Mouse (Mus musculus): ENCODE measurements around the gene Wdr18. TPM values are rescaled to one million over a fixed set of nuclear protein-coding genes. Genes with fewer than 3 reads are reported as not detected.

Wdr18 gene
- total RNA-seq, 2 experiments from 2014 or later, result 42.6 to 45.3 TPM

DNA sequence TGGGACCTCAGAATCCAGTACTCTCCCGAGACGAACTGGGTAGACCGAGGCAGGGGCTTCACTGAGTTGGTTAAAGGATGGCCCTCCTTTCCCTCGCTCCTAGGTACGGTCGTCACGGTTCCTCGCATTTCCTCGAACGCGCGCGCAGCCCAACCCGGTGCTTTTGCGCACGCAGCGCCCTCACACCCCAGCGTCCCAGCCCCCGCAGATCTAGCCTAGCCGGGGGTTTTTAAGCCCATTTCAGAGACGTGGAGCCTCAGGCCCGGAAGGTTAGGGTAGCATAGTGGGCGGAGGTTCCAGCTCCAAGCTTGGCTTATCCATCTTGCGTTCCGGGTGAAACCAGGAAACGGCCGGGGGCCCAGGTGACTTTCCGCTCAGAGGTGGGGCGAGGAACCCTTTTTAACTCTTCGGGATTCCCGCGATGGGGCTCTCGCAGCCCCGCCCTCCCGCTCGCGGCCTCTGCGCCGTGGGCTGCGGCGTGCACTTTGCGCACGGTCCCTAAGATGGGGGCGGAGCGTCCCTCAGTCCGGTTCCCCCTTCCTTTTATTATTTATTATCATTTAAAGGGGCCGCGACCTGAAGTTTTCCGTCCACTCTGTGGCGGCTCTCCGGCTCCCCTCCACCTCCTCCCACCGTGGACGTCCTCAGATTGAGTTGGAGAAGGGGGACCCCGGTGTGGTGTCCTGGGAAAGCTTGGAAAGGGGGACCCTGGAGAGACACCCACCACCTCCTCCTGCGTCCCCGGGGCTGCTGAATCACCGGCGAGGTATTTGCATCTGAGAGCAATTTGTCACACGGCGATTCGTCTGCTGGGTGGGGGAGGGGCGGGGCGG lies 33.2 kb upstream of the Wdr18 start, which contains the start of gene Arid3a:
Gene Arid3a, plus strand, starts transcription at position 553 of the 833 bp plus-strand sequence.
- peak; percentile 66 to 75 for DNase-seq (ENCODE audit: low spot score in 2 of 2)

DNA sequence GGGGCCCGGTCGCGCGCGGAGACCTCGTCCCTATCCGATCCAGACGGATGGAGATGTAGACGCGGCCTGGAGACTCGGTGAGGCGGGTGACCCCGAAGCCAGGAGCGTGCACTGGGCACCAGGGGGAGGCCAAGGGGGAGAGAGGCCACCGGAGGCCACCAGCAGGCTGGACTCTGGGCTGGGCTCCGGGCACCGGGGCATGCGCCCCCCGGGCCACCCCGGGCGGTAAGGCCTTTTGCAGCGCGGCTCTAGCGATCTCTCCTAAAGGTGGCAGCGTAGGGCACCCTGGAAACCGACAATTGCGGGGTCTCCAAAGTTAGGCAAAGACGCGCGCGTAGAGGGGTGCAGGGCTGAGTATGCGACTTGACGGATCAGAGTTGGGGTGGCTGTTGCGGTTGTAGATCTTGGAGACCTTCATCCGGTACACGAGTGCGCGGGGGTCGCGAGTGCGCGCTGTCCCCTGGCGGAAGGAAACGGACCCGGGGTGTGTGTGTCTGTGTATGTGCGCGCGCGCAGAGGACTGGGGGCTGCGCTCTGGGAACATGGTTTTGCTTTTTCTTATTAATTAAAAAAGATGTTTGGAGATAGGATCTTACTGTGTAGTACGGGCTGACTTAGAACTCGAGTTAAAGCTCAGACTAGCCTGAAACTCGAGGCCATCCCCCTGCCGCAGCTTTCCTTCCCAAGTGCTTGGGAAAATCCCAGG lies 32.5 kb upstream of the Wdr18 start:
- DNase-seq (ENCODE audit: low spot score in 2 of 2), result peak in 1 of 2 experiments; percentile 42

DNA sequence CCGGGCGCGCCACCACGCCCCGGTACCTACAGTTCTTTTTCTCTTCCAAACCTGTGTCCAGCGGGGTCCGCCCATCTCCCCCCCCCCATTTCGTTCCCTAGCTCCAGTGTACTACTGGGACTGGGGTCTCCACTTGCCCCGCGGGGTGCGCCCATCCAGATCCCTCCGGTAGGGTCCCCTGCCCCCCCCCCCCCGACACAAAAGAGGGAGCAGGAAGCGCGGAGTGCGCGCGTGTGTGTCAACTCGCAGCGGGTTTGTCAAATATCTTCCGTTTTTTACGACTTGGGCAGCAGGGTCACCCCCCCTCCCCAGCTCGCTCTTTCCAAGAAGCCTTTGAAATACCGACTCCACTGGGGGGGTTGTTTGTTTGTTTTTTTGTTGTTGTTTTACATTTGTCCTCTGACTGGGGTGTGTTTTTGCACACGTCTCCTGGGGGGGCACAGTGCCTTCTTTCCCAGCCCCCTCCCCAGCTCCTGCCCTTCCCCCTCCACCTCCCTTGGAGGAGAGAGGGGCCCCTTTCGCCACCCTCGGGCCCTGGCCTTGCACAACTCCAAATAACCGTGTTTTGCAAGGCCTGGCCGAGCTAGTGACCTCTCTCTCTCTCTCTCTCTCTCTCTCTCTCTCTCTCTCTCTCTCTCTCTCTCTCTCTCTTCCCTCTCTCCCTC lies 31.8 kb upstream of the Wdr18 start:
- DNase-seq (ENCODE audit: low spot score in 2 of 2), result peak in 1 of 2 experiments; percentile 43

DNA sequence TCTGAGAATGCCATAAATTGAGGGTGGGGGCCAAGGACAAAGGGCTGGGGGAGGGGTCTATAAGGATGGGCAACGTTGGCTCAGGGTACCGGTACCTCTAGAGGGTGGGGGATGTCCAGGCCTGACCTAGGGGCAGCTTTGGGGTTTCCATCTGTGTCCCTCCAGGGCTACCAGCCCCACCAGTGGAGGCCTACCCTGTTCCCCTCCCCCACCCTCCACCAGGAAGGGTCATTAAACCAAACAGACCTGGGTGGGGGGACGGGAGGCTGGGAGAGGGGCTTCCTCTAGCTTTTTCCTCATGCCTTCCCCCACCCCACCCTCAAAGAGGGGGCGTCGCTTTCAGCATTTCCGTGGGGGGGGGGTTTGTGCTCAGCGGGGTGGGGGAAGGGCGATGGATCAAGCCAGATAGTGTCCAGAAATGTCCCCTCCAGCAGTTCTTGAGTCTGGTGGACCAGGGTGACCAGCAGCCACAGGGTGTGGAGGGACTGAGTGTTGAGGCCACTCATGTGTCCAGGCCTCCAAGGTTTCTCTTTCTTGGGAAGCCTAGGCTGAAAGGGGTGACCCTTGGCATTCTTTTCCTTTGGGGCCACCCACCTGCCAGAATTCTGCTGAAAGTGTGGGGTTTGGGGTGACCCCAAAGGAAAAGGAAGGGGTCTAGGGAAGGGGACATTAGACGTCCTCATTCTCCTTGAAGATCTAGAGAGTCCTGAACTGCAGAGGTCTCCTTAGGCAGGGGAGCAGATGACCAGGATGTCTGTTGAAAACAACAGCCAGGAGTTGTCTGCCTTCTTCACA lies 30.8 kb upstream of the Wdr18 start:
- no peak for DNase-seq (ENCODE audit: low spot score in 2 of 2)

DNA sequence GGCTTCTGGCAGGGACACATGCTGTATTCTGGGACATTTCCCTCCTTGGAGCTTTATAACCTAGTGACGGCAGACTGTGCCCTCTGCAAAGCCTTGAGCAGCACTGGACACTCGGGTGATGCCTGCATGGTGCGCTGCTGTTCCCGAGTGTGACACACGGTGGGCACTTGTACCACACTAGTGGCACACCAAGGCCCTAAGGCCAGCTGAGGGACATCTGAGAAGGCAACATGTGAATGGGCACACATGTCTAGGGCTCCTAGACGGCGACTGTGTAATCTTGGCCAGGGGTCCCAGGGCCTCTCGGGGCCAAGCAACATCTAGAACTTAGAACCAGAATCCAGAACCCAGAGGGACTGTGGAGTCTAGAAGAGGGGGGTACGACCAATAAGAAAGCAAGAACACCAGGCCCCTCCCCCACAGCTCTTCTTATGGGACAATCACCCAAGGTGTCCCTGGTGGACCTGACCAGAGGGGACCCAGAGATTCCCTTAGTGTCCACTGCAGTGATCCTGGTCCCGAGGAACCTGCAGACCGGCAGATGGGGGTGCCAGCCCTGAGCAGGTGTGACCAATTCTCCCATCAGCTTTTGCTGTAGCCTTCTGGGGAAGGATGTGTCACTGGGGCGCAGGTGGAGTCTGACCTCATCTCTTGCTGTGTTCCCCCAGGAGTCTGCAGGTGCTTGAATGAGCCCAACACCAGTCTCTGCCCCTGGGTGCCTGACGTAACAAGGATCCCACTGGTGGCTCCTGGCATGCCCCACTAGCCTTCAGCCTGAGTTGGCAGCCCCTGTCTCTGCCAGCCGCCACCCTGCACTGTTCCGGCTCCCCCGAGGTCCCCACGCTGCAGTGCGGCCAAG lies 29.8 kb upstream of the Wdr18 start:
- no peak for DNase-seq (ENCODE audit: low spot score in 2 of 2)

DNA sequence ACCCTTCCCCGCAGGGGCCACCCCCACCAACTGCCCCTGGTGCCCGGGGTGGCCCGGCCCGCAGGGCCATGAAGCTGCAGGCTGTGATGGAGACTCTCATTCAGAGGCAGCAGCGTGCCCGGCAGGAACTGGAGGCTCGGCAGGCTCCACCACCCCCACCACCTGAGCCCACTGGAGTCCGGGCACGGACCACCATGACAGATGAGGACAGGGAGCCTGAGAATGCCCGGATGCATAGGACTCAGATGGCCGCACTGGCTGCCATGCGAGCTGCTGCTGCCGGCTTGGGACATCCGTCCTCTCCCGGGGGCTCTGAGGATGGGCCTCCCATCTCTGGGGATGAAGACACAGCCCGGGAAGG lies 29.1 kb upstream of the Wdr18 start:
- DNase-seq (ENCODE audit: low spot score in 2 of 2), result no peak

DNA sequence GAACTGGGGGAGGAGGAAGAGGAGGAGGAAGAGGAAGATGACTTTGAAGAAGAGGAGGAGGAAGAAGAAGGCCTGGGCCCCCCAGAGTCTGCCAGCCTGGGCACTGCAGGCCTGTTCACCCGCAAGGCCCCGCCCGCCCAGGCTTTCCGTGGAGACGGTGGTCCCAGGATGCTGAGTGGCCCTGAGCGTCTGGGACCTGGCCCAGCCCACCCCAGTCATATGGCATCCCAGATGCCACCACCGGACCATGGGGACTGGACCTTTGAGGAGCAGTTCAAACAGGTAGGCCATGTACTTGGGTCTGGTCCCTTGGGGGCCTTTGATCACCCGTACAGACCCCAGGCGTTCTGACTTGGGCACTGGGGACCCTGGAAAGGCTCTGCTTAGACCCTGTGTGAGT lies 28.2 kb upstream of the Wdr18 start:
- DNase-seq (ENCODE audit: low spot score in 2 of 2), result no peak

DNA sequence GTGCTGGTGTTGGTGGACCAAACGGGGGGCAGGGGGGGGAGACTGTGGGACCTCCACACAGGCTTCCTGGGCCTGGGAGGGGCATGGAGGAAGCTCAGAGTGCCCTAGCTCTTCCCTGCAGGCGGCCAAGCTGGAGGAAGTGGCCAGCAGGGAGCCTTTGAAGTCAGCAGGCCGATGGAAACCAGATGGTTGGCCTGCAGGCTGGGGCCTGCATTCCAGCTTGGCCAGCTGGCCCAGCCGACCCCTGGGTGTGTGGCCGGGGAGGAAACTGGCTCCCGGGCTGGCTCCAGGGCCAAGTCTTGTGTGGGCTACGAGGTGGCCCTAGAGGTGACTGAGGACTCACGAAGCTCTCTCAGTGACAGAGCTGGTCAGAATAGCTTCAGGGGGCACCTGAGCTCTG lies 27.2 kb upstream of the Wdr18 start:
- DNase-seq (ENCODE audit: low spot score in 2 of 2), result no peak

DNA sequence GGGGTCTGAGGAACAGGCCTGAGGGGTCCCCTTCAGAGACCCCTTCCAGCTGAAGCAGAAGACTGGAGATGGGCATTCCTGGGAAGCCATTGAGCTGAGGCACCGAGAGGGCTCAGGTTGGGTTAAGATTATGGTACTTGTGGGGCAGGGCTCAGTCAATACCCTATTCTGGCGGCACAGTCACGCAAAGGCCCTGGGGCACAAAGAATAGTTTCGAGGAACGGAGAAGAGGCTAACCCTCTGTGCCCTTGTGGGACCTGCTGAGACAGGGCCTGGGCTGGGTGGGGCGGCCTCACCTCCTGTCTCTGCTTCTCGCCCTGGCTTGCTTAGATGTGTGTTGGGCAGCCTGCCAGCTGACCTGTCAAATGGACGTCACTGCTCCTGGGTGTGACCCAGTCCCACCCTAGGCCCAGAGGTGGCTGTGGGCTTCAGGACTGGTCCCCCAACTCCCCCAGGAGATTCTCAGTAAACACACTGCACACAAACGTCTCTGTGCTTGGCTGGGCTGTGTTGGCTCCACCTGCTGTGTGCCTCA lies 26.7 kb upstream of the Wdr18 start:
- DNase-seq (ENCODE audit: low spot score in 2 of 2), result no peak

DNA sequence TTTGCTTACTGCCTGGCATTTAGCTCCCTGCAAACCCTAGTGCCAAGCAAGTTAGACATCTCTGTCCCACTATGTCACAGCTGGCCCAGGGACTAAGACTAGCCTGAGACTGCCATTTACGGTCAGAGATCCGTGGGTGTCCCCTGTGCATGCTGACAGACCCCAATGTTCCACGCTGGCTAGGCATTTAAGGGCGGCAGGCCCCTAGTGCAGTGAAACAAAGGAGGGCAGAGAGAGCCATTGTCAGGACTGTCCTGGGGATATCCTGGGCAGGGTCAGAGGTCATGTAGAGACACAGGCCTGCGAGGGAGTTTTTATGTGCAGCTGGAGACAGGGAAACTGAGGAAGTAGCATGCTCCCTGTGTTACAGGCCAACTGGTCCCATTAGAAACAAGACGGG lies 26.1 kb upstream of the Wdr18 start:
- DNase-seq (ENCODE audit: low spot score in 2 of 2), result no peak

DNA sequence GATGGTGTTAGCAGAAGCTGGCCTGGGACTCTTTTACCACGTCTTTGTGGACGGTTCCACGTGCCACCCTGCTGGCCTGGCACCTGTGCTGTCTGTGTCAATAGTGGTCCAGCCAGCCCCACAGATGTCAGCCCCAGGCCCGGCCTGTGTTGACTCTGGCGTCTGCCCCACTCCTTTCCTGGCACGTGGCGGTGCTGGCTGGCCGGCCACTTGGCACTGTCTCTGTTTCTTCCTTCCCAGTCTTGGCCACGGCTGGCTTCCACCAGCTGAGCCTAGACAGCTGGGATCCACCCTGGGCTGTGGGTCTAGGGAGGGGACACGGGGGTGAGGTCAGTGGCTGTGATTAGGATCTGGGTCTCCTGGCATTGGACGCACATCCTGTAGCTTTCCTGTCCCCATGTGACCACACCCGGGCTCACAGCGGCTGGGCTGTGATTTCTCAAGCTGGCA lies 25.7 kb upstream of the Wdr18 start:
- peak in 1 of 2 experiments; percentile 47 for DNase-seq (ENCODE audit: low spot score in 2 of 2)

DNA sequence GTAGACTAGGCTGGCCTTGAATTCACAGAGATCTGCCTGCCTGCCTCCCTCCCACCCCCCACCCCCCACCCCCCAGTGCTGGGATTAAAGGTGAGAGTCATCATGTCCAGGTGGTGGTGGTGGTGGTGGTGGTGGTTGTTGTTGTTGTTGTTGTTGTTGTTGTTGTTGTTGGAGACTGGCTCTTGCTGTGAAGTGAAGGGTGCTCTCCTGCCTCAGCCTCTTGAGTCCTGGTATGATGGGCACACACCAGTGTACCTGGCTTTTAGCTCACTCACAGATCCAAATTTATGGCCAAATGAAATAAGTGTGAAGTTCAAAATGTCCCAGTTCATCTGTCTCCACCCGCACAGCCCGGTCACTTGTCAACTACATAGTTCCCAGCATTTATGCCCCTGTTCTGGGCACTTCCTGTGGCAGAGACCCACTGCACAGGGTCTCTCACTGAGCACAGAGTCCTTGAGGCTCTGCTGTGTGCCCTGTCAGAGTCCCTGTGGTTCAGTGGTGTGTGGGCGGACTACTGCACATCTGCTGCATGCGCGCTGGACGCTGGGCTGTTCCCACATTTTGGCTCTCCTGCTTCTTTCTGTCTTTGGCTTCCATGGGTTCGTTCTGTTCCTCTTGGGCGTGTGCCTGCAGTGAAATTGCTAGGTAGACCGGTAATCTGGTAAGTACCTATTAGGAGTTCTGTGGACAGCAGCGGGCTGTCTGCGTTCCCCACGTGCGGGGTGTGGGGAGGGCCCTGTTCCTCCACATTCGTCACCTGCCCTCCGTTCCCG lies 25.0 kb upstream of the Wdr18 start:
- no peak for DNase-seq (ENCODE audit: low spot score in 2 of 2)

DNA sequence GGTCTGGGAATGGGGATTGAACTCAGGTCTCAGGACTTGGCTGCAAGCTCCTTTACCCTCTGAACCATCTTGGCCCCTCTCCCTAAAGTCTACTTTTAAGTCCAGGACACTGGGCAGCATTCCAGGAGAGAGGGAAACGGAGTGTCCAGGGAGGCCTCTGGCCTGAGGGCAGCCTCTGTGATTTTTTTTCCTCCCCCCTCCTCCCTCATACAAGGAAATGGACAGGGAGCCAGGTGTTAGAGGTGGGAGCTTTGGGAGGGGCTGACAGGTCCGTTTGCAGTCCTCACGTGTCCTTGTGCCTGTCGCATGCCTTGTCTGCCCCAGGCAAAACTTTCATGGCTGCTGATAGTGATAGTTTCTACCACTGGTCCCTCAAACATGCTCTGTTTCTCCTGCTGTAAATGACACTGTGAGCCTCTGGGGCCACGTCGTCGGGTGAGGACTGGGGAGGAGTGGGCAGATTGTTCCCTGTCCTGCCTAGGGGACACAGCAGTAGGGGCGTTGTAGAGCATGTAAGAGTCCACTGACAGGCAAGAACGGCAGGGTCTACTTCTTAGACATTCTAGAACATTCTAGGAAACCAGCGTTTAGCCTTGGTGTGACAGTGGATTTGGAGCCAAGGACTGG lies 23.6 kb upstream of the Wdr18 start:
- no peak for DNase-seq (ENCODE audit: low spot score in 2 of 2)

DNA sequence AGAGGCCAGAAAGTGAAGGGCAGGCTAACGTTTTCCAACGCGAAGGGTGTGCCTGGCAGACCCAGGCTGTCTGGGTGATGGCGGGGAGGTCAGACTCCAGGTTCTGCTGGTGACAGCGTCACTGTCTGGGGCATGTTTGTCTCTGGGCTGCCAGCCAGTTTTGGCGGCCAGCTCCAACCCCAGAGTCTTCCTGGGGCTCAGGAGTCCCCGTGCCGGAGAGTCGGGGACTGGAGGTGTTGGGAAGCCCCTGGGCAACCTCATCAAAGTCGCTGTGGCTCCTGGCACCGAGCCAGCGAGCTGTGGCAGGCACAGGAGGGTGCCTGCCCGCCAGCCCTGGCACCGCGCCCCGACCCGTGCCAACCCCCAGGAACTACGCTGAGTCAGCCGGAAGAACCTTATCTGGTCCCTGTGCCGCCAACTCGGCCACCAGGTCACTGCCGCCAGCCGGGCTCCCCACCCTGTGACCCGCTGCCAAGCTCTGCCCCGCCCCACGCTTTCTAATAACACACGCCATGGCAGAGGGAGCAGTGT lies 23.0 kb upstream of the Wdr18 start:
- peak; percentile 60 to 81 for DNase-seq (ENCODE audit: low spot score in 2 of 2)

DNA sequence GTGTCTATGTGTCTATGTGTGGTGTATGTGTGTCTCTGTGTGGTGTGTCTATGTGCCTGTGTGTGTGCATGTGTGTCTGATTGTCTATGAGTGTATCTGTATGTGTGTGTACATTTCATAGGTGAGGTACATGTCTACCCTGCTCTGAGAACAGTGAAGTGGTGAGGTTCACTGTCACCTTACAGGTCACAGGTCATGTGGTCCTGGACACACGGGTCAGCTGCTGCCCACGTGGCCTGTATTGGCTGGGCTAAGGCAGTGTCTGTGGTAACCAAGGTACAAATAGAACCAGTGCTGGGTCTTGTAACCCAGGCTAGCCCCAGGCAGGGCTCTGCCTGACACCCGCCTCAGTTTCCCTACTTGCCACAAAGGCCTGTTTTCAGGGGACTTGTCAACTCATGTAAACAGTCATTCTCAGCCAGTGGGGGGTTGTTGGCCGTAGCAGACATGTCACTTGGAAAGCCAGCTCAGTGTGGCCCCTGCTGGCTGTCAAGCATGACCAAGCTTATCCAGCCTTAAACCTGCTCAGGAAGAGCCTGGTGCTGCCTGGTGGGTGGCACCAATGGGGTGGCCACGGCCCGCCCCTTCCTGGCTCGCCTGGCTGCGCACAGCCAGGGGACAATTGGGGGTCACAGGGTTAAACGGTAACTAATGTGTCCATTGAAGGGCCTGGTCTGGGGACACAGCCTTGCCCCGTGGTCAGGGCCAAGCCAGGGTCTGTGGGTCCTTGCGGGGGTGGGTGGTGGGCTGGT lies 22.0 kb upstream of the Wdr18 start:
- no peak for DNase-seq (ENCODE audit: low spot score in 2 of 2)

DNA sequence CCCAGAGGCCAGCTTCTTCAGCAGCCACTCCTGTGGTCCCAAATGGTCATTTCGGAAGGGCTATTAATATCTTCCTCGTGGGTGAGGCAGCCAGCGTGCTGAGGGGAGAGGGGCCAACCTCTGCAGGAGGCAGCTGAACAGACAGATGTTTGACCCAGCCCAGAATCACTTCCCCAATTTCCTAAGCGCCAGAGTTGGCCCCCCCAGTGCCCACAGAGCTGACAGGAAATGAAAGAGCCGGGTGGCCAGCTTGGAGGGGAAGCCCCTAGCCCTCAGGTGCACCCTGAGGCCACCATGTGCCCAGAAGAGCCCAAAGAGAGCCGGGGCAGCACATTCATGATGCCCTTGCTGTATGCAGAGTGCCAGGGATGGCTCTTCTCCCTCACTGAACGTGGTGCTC lies 19.2 kb upstream of the Wdr18 start:
- no peak for DNase-seq (ENCODE audit: low spot score in 2 of 2)

DNA sequence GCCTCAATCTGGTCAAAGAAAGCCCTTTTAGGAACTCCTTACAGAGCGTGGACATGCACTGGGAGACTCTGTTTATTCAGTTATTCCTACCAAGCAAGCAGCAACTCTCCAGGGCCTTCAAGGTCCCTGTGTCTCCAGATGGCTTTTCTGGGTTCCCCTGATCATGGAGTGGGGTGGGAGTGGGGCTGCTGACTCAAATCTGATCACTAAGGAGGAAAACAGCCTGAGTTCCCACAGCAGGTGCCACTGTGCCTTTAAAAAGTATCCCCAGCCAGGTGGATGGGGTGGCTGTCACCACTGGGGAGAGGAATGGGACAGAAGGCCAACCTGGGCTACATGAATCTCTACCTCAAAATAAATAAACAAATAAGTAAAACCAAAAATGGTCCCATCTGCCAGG lies 17.0 kb upstream of the Wdr18 start:
- no peak for DNase-seq (ENCODE audit: low spot score in 2 of 2)

DNA sequence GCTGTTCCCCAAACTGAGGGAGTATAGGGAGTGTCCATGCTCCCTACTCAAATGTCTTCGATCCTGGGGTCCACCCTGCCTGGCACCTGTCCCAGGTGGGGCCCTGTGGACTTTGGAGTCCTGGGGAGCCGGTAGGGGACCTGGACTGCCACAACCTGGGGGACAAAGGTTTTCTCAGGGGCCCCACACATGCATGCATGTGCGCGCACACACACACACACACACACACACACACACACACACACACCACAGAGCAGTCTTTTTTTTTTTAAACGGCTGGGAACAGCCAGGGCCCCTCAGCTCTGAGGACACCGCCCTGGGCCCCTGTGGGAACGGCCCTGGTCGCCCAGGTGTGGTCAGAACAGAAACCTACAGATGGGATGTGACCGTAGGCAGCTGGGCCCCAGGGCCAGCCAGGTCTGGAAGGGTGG lies 16.5 kb upstream of the Wdr18 start:
- DNase-seq (ENCODE audit: low spot score in 2 of 2), result no peak
